Mouse (Mus musculus) olfactory bulb, adult 2 months (tissue): Measurements from ENCODE around the gene Rev1. TPM values are rescaled to one million over a fixed set of nuclear protein-coding genes. Genes with fewer than 3 reads are reported as not detected.
"Not testable (repeated sequence)": the region's sequence is repeated elsewhere in the genome, so short reads cannot be mapped to it uniquely, and the experiment has no call there.

Source experiments
- H3K27ac ChIP-seq: fragments of 200-500 bp; 2 replicates; pipeline ENCODE4 v1.5.1; 2012; ENCODE audit warnings: low read depth, low read length; ENCODE audit not compliant: insufficient read depth
- H3K4me1 ChIP-seq: fragments of 200-500 bp; 2 replicates; pipeline ENCODE4 v1.6.1; 2012; ENCODE audit warnings: low read length; ENCODE audit not compliant: control insufficient read depth, insufficient read depth
- H3K4me3 ChIP-seq: fragments of 200-500 bp; 2 replicates; pipeline ENCODE4 v1.5.1; 2012; ENCODE audit warnings: mild to moderate bottlenecking, low read depth, low read length, moderate library complexity; ENCODE audit not compliant: insufficient read depth
- CTCF ChIP-seq: fragments of 200-500 bp; IDR thresholded peaks from 2 replicates; pipeline ENCODE4 v1.5.1; 2012; ENCODE audit warnings: low read depth, mild to moderate bottlenecking, low read length, moderate library complexity; ENCODE audit not compliant: insufficient read depth
- POLR2A ChIP-seq: fragments of 200-500 bp; IDR thresholded peaks from 2 replicates; pipeline ENCODE4 v1.6.1; 2012; ENCODE audit warnings: mild to moderate bottlenecking, low read depth, low read length, moderate library complexity; ENCODE audit not compliant: insufficient read depth
- WGBS: fragments of 180-500 bp; shearing (Covaris S2); methylation state at CpG from one replicate; pipeline ENCODE4 v1.1.7; 2018; 5-methylcytosine and 5-hydroxymethylcytosine counted together
- polyA plus RNA-seq: library from polyadenylated mRNA; stranded (reverse); fragments of >200 nt; gene quantifications from 2 replicates; pipeline ENCODE4 v1.2.4, GENCODE M21; 2012; ENCODE audit warnings: low replicate concordance; ENCODE audit not compliant: missing spikeins, insufficient read depth, insufficient read length

The Rev1 gene
- polyA plus RNA-seq, 1 experiment, result not detected

DNA sequence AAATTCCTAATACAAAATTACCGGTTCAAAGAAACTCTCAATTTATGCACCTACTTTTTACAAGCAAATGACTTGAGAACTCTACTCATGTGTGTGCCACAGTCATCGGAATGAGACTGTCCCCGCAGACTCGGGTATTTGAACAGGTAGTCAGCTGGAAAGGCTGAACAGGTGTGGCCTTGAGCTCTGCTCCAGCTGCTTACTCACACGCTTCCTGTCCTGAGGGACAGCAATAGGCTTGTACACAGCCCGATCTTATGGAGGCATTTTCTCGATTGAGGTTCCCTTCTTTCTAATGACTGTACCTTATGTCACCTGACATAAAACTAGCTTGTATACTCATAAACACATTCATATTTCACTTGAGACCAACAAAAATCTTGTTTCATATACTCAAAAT is 19.8 kb downstream of the Rev1 start:
- 88% methylated on average over 7 of the region's 7 CpGs for WGBS
- Histone ChIP-seq H3K4me1 (peaks cover 2% of the 10 kb centered on the region; the same call in 1 of the 2 replicates), H3K27ac (no peak overlapping the region), H3K4me3 (no peak overlapping the region)
- no peak for TF ChIP-seq CTCF
- TF ChIP-seq POLR2A, result no peak

DNA sequence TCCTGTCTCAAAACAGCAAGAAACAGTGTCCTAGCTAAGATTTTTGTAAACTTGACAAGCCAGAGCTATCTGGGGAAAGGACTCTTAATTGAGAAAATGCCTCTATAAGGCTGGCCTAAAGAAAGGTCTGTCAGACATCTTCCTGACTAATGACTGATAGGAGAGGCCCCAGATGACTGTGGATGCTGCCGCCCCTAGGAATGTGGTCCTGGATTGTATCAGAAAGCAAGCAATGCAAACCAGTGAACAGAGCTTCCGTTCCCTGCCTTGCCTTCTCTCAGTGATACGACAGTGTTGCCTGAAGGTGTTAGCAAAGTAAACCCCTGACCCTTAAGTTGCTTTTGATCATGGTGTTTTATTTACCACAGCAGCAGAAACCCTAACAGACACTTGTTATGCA is 25.8 kb downstream of the Rev1 start:
- no peak overlapping the region for H3K4me3 ChIP-seq
- WGBS, result 87% methylated on average over 3 of the region's 3 CpGs
- TF ChIP-seq CTCF, result no peak
- no peak for TF ChIP-seq POLR2A

DNA sequence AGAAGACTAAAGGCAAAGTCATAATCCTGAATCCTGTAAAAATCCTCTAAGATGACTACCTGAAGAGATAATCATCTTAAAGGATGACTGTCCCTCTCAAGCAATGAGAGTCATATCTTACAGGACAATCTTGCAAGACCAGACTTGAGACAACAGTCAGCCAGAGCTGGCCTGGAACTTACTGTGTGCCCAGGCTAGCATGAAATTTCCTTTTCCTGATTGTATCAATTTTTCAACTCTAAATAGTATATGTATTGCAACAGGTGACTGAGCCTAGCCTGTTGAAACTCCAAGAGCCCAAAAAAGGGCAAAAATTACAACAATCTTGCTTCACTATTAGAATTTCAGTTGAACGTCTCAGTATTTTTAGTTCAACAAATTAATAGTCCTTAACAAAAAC is 26.4 kb downstream of the Rev1 start:
- Histone ChIP-seq H3K4me1 (no peaks in the 10 kb centered on the region), H3K27ac (no peak overlapping the region), H3K4me3 (no peak overlapping the region)
- no peak for TF ChIP-seq POLR2A
- TF ChIP-seq CTCF, result no peak
- 62% methylated on average over 1 of the region's 1 CpGs for WGBS

More for the DNA sequence above, 25.8 kb downstream of the Rev1 start:
- Histone ChIP-seq H3K4me1 (no peaks in the 10 kb centered on the region), H3K27ac (no peak overlapping the region)

DNA sequence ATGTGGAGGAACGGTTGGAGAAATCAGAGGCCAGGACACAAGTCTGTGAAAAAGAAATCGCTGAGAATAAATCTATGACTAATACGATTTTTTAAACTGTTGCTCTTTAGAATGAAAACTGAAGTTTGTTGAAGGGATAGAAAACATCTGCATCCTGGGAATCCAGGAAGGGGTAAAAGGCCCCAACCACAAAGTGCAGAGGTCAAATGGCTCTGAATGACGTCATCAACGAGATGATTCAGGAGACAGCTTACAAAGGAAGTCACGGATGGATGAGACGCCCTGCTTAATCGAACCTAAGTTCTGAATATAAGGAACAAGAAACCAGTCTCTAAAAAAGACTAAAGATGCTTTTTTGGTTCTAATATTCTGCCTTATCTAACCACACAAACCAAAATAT is 48.3 kb downstream of the Rev1 start:
- whole genome bisulfite sequencing, result 84% methylated on average over 8 of the region's 8 CpGs
- TF ChIP-seq CTCF (no peak), POLR2A (no peak)

DNA sequence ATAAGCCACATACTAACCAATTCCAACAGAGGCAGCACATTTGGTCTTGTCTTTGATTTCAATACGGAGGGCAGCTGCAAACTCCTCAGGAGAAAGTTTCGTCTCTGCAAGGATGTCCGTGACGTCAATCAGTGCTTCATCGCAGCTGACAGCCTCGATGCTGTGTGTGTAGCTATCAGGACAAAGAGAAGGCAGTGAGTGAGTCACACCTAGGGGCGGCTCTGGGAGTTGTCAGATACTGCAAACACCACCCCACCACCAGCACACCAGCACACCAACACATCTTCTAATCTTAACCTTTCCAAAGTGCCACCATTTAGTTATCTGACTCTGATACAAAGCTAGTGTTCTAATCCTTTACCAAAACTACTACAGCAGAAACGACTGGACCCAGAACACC is 58.3 kb downstream of the Rev1 start:
- Histone ChIP-seq H3K4me1 (peaks cover 3% of the 10 kb centered on the region; the same call in 1 of the 2 replicates), H3K4me3 (no peak overlapping the region), H3K27ac (no peak overlapping the region)
- TF ChIP-seq POLR2A, result no peak
- no peak for TF ChIP-seq CTCF
- 62% methylated on average over 8 of the region's 8 CpGs for WGBS

More for the DNA sequence above, 48.3 kb downstream of the Rev1 start:
- no peak overlapping the region for H3K27ac ChIP-seq
- H3K4me3 ChIP-seq, result no peak overlapping the region
- H3K4me1 ChIP-seq, result peaks cover 3% of the 10 kb centered on the region; the same call in 1 of the 2 replicates

DNA sequence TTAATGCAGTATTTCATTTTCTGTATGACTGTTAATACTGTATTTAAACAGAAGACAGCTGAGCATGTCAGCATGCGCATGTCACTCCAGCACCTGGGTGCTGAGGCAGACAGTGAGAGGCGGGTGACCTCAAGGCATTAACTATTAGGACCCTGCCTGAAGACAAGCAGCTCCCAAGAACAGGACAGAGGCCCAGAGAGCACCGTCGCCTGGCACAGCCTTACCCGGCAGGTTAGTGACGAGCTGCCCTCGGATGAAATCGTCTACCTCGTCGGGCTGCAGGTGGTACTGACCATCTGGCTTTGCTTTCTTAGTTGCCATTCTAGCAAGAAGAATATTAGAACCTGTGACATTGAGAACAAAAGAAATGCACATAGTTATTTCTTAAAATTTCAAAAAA is 62.3 kb downstream of the Rev1 start:
- WGBS, result 95% methylated on average over 10 of the region's 10 CpGs
- H3K4me3 ChIP-seq, result no peak overlapping the region
- TF ChIP-seq POLR2A, result no peak
- no peak for TF ChIP-seq CTCF
- no peak overlapping the region for H3K27ac ChIP-seq
- H3K4me1 ChIP-seq, result peaks cover 3% of the 10 kb centered on the region; the same call in 1 of the 2 replicates

DNA sequence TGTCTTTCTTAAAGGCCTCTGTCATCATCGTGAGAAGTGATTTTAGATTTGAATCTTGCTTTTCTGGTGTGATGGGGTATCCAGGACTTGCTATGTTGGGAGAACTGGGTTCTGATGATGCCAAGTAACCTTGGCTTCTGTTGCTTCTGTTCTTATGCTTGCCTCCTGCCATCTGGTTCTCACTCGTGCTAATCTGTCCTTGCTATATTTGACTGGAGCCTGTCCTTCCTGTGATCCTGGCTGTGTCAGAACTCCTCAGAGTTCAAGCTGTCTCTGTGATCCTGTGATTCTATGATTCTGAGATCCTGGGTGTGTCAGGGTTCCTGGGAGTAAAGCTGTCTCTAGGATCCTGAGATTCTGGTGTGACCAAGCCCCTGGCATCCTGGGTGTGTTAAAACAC is 67.4 kb downstream of the Rev1 start:
- not testable (repeated sequence) for H3K4me1 ChIP-seq, H3K4me3 ChIP-seq, H3K27ac ChIP-seq
- 98% methylated on average over 2 of the region's 2 CpGs for whole genome bisulfite sequencing

DNA sequence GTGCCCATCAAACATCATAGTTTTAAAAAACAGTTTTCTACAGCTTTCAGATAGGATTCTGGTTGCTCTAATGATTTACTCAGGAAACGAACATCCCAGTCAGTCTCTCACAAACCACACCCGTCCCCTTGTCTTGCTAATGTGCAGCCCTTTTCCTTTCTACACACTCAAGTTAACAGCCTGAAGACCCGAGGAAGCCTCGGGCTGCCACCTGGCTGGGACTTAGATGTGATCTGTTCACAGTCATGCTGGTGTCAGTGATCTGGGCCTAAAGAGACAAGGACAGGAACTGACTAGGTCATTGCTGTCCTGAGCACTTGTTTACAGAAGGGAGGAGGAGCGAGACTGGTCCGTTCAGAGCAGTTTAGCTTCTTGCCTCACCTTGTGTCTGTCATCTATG is 71.2 kb downstream of the Rev1 start:
- H3K27ac ChIP-seq, result no peak overlapping the region
- TF ChIP-seq CTCF, result no peak
- TF ChIP-seq POLR2A, result no peak
- no peaks in the 10 kb centered on the region for H3K4me1 ChIP-seq
- no peak overlapping the region for H3K4me3 ChIP-seq
- 82% methylated on average over 6 of the region's 6 CpGs for WGBS

DNA sequence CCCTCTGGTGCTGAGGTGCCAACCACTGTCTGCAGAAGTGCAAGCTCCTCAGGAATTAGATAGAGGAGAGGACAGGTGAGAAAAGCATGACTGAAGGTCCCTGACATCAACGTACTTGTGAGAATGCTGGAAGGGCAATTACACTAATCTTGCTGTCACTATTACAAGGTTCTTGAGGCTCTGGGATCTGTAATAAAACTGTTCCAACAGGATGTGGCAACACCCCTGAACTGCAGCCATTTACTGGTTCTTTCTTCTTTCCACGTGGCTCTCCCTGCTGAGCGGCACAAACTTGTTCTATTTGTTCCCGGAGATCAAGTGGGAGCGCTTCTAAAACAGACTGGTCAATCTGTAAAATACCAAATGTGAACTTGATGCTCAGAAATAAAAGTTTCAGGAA is 74.4 kb downstream of the Rev1 start:
- TF ChIP-seq POLR2A (no peak), CTCF (no peak)
- H3K4me1 ChIP-seq, result no peaks in the 10 kb centered on the region
- no peak overlapping the region for H3K27ac ChIP-seq
- no peak overlapping the region for H3K4me3 ChIP-seq
- WGBS, result 79% methylated on average over 5 of the region's 5 CpGs

DNA sequence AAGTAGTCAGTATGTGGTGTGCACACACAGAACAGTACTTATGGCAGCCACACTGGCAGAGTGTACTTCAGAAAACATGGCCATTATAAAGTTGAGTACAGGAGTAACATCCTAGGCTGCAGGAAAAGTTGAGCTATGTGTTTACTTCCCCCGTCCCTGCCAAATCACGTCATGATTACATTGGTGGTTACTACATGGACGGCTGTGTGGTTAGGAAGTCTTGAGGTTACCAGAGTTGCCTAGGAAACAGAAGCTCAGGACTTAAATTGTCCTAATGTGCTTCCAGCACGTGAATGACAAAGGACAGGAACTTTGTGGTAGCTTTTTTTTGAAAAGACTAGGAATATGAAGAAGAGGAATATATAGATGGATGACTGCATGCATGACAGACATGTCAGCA is 80.0 kb downstream of the Rev1 start:
- Histone ChIP-seq H3K27ac (no peak overlapping the region), H3K4me1 (no peaks in the 10 kb centered on the region), H3K4me3 (no peak overlapping the region)
- TF ChIP-seq POLR2A (no peak), CTCF (no peak)
- WGBS, result 51% methylated on average over 4 of the region's 4 CpGs
